Mouse (Mus musculus) lung, postnatal 36 days (tissue): Measurements from ENCODE around the gene Ott.
"Not testable (repeated sequence)": the region's sequence is repeated elsewhere in the genome, so short reads cannot be mapped to it uniquely, and the experiment has no call there.

Experiments
- DNase-seq: peaks from one replicate; pipeline ENCODE4 v3.0.0; 2022; ENCODE audit warnings: mixed read lengths

Ott gene

GRCm38 (mm10) chrX:149073982-149074381 is at the start of gene Ott:
Gene Ott (plus strand): TSS chrX:149074282.
- DNase-seq: not testable (repeated sequence)
